Mouse (Mus musculus) cerebellum, adult 2 months (tissue): ENCODE data around the gene Mpdz. TPM values are rescaled to one million over a fixed set of nuclear protein-coding genes. Genes with fewer than 3 reads are reported as not detected.

Experiments used
- DNase-seq, 2 experiments: peaks; one replicate each; pipeline ENCODE4 v3.0.0; 2021
- H3K27ac ChIP-seq: fragments of 200-500 bp; 2 replicates; pipeline ENCODE4 v1.5.1; 2012; ENCODE audit warnings: low read length, control low read depth, inconsistent platforms; ENCODE audit not compliant: insufficient read depth
- H3K27me3 ChIP-seq: fragments of 200-500 bp; 2 replicates; pipeline ENCODE4 v1.6.1; 2012; ENCODE audit warnings: inconsistent platforms, mild to moderate bottlenecking, low read length, moderate library complexity; ENCODE audit not compliant: control insufficient read depth, insufficient read depth
- H3K4me1 ChIP-seq: fragments of 200-500 bp; 2 replicates; pipeline ENCODE4 v1.6.1; 2011; ENCODE audit warnings: low read length; ENCODE audit not compliant: control insufficient read depth, insufficient read depth
- H3K4me3 ChIP-seq: fragments of 200-500 bp; replicated peaks from 2 replicates; pipeline ENCODE3; 2011; ENCODE audit warnings: mild to moderate bottlenecking, low read depth, low read length, control low read depth; ENCODE audit not compliant: insufficient read depth
- CTCF ChIP-seq: fragments of 200-500 bp; IDR thresholded peaks from 2 replicates; pipeline ENCODE4 v1.5.1; 2011; ENCODE audit warnings: low read depth, mild to moderate bottlenecking, control low read depth, low read length, moderate library complexity, borderline replicate concordance; ENCODE audit not compliant: insufficient read depth
- POLR2A ChIP-seq: fragments of 200-500 bp; IDR thresholded peaks from 2 replicates; pipeline ENCODE4 v1.6.1; 2011; ENCODE audit warnings: low read length, control low read depth, borderline replicate concordance; ENCODE audit not compliant: insufficient read depth
- WGBS: fragments of 180-500 bp; shearing (Covaris S2); methylation state at CpG from one replicate; pipeline ENCODE4 v1.1.7; 2018; 5-methylcytosine and 5-hydroxymethylcytosine counted together
- polyA plus RNA-seq: library from polyadenylated mRNA; depleted of rRNA; stranded (reverse); fragments of >200 nt; gene quantifications from 2 replicates; pipeline ENCODE4 v1.2.3, GENCODE M21; 2012

Gene Mpdz
- polyA plus RNA-seq, 1 experiment: 31.8 TPM

GRCm38 (mm10) chr4:81429670-81430069 lies 12.9 kb downstream of the Mpdz start:
- WGBS: 19% methylated on average over 2 of the region's 2 CpGs
- DNase-seq: peak; percentile 27 to 67
- no peak overlapping the region for H3K4me3 ChIP-seq
- TF ChIP-seq CTCF (no peak), POLR2A (no peak)
- H3K27ac ChIP-seq: no peak overlapping the region
- H3K4me1 ChIP-seq: no peaks in the 10 kb centered on the region; the same call in 1 of the 2 replicates
- H3K27me3 ChIP-seq: no peaks in the 10 kb centered on the region

DNA sequence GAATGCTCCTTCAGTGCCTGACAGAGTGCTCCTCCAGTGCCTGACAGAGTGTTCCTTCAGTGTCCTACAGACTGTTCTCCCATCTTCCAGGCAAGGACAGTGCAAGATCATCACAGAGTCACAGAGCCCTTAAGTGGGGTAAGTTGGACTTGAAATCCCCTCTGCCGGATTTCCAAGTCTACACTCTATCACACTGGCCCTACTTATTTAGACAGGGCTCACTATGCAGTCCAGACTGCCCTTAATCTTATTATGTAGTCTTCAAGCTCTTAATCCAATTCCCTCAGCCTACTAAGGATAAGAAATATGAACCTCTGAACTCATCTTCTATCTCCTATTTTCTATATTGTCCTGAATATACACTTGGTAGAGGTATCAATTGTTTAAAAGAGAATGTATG lies 19.1 kb downstream of the Mpdz start:
- H3K4me3 ChIP-seq: no peak overlapping the region

GRCm38 (mm10) chr4:81421621-81422020 lies 21.0 kb downstream of the Mpdz start:
- Histone ChIP-seq H3K4me1 (no peaks in the 10 kb centered on the region), H3K4me3 (no peak overlapping the region), H3K27ac (no peak overlapping the region), H3K27me3 (no peaks in the 10 kb centered on the region)
- 55% methylated on average over 2 of the region's 2 CpGs for WGBS
- DNase-seq: peak in 1 of 2 experiments; percentile 16
- TF ChIP-seq CTCF (no peak), POLR2A (no peak)

More for the DNA sequence above, 19.1 kb downstream of the Mpdz start:
- no peaks in the 10 kb centered on the region for H3K27me3 ChIP-seq
- no peak for TF ChIP-seq CTCF
- TF ChIP-seq POLR2A: no peak
- 87% methylated on average over 1 of the region's 1 CpGs for WGBS
- H3K27ac ChIP-seq: no peak overlapping the region
- no peaks in the 10 kb centered on the region for H3K4me1 ChIP-seq
- DNase-seq: no peak

DNA sequence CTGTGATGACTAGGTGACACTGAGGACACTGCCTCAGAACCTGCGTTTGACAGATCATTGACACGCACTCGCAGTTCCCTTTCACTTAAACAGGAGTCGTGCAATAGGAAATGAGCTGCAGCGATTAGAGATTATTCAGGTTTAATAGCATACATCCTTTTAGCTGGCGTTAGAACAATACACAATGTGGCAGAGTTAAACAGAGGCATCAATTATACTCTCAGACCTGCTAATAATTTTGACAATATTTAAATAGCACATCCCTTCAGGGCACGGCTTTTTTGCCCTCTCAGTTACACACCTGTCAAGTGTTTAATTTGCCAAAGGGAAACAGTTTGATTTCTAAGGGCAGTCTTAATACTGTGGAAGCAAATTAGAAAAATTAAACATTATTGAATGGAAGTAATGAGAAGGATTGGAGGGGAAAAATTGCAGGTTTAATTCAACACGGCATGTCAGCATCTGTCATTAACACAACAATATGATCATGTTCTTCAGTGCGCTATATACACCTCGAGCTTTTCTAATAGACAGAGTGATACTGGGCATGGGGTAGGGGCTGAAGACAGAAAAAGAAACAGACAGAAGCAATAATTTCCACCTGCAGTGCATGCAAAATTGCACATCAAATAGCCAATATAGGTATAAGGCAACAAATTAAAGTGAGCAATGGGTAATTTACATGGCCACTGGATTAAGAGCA lies 27.1 kb downstream of the Mpdz start:
- 76% methylated on average over 10 of the region's 10 CpGs for WGBS

DNA sequence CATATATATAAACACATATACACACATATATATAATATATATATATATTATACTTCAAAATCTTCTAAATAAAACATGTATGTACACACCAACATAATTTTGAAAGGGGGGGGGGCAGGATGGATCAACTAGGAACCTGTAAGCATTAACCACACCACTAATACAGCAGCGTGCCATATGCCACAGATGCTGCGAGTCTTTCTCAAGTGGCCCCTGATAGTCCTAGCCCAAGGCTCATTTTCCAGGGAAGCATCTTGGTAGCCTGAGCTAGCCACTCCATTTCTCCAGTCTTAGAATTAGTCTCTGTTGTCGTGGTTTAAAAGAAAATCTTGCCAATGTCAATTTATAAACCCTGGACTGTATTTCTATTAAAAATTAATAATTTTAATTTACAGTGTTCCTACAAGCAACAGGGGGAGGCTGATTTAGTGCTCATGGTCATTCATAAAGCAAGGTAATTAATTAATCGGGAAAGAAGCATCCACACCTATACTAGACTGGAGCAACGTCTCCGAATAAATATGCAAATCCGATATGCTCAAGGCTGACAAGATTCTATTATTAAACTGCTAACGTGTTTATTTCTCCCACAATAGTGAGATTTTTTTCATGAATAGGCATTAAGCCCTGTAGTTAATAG lies 27.8 kb downstream of the Mpdz start:
- no peaks in the 10 kb centered on the region for H3K27me3 ChIP-seq
- no peak for TF ChIP-seq CTCF
- TF ChIP-seq POLR2A: no peak
- H3K4me3 ChIP-seq: no peak overlapping the region
- H3K4me1 ChIP-seq: no peaks in the 10 kb centered on the region
- DNase-seq: no peak
- 83% methylated on average over 8 of the region's 8 CpGs for WGBS
- H3K27ac ChIP-seq: no peak overlapping the region

More for the DNA sequence above, 27.1 kb downstream of the Mpdz start:
- Histone ChIP-seq H3K4me3 (no peak overlapping the region), H3K27me3 (no peaks in the 10 kb centered on the region), H3K4me1 (no peaks in the 10 kb centered on the region), H3K27ac (no peak overlapping the region)
- DNase-seq: no peak
- TF ChIP-seq POLR2A: no peak
- TF ChIP-seq CTCF: no peak

DNA sequence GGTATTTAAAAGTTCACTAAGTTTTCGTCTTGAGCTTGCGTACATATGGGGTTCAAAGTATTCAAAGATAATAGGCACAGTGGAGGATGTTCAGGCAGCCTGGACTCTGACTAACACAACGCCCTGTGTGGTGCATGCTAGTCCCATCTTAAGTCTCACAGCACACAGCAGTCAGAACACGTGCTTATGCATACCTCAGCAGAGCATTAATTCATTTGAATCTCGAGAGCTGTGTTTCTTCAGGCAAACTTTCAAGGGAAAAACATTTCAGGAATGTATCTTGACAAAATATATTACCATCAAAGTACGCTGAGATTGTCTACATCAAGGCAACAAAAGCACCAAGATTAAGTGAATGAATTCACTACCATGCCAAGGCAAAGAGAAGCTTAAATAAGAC lies 45.7 kb downstream of the Mpdz start:
- no peaks in the 10 kb centered on the region for H3K27me3 ChIP-seq
- WGBS: 93% methylated on average over 6 of the region's 6 CpGs
- no peaks in the 10 kb centered on the region for H3K4me1 ChIP-seq
- no peak overlapping the region for H3K4me3 ChIP-seq
- DNase-seq: no peak
- no peak overlapping the region for H3K27ac ChIP-seq
- TF ChIP-seq POLR2A (no peak), CTCF (no peak)

DNA sequence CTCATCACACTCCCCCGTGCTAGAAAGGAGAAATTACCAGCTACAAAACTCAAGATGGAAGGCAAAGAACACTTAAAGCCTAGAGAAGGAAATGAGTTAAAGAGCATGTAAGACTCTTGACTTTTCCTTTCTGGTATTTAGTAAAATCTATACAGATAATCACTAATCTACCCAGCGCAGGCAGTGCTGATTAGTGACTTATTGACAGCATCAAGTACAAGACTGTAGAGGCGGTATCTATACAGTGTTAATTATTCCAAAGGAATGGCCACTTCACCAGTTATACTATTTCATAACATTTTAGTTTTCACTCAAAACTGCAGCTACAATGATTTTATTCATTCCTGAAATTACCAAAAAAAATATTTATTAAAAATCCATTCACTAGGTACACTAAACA lies 49.7 kb downstream of the Mpdz start:
- TF ChIP-seq POLR2A: no peak
- TF ChIP-seq CTCF: no peak
- 98% methylated on average over 3 of the region's 3 CpGs for WGBS
- H3K4me1 ChIP-seq: no peaks in the 10 kb centered on the region
- no peaks in the 10 kb centered on the region for H3K27me3 ChIP-seq
- no peak overlapping the region for H3K27ac ChIP-seq
- no peak overlapping the region for H3K4me3 ChIP-seq
- DNase-seq: no peak

- no peak for DNase-seq
- Histone ChIP-seq H3K4me1 (no peaks in the 10 kb centered on the region), H3K27ac (no peak overlapping the region), H3K27me3 (no peaks in the 10 kb centered on the region), H3K4me3 (no peak overlapping the region)
- TF ChIP-seq CTCF: no peak
- no peak for TF ChIP-seq POLR2A
Measured at GRCm38 (mm10) chr4:81389263-81389662, 53.4 kb downstream of the Mpdz start.
